Mouse (Mus musculus): ENCODE measurements around the gene Kank3. TPM values are rescaled to one million over a fixed set of nuclear protein-coding genes. Genes with fewer than 3 reads are reported as not detected.

The Kank3 gene
- polyA plus RNA-seq, 1 experiment from 2014 or later: 31.9 TPM

DNA sequence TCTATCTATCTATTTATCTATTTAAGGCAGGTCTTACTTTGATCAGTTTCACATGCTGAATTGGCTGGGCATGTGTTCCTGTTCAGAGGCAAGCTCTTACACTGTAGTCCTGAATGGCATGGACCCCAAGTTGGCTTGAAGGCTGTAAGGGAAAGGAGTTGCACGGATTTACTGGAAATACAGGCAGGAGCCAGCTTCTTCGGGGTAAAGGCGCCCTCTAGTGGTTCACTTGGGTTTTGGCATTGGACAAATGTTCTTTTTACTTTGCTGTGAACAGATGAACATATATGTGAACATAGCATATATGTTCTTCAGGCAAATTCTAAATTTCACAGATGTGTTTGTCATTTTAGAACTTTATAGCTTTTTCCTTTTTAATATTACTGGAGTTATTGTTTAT lies 16.5 kb downstream of the Kank3 start:
- no peaks in the 10 kb centered on the region for H3K27me3 ChIP-seq
- no peak for ATAC-seq (ENCODE audit: low FRiP score, low read depth)
- peaks cover 29% of the 10 kb centered on the region for H3K4me1 ChIP-seq
- H3K4me2 ChIP-seq (replicated peaks): no peak overlapping the region
- 2% methylated on average over 3 of the region's 3 CpGs for WGBS
- no peak overlapping the region for H3K4me3 ChIP-seq
- H3K36me3 ChIP-seq: peaks cover 48% of the 10 kb centered on the region
- no peaks in the 10 kb centered on the region for H3K9me3 ChIP-seq
- no peak overlapping the region for H3K9ac ChIP-seq (replicated peaks)
- no peak overlapping the region for H3K27ac ChIP-seq (replicated peaks)

GRCm38 (mm10) chr17:33828892-33829291 lies 18.6 kb downstream of the Kank3 start:
- no peak for ATAC-seq (ENCODE audit: low FRiP score, low read depth)
- no peaks in the 10 kb centered on the region for H3K27me3 ChIP-seq
- H3K4me1 ChIP-seq: peaks cover 11% of the 10 kb centered on the region
- no peak overlapping the region for H3K9ac ChIP-seq (replicated peaks)
- H3K27ac ChIP-seq (replicated peaks): no peak overlapping the region
- WGBS: 81% methylated on average over 2 of the region's 2 CpGs
- H3K4me2 ChIP-seq (replicated peaks): no peak overlapping the region
- no peaks in the 10 kb centered on the region for H3K9me3 ChIP-seq
- no peak overlapping the region for H3K4me3 ChIP-seq
- peaks cover 56% of the 10 kb centered on the region for H3K36me3 ChIP-seq

DNA sequence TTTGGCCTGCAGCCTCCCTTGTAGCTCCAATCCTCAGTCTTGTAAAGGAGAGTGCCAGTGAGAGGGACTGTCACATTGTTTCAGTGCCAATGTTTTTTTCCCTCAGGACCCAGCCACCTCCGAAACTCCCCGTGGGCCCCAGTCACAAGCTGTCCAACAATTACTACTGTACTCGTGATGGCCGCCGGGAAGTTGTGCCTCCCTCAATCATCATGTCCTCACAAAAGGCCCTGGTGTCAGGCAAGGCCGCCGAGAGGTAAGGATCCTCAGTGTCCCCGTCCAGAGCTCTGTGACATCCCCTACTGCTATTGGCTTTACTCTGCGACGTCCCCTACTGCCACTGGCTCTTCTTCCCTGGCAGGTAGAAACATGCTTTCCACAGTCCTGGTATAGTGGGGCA lies 19.2 kb downstream of the Kank3 start:
- H3K9ac ChIP-seq (replicated peaks): no peak overlapping the region
- peaks cover 62% of the 10 kb centered on the region for H3K36me3 ChIP-seq
- H3K4me2 ChIP-seq (replicated peaks): no peak overlapping the region
- no peak overlapping the region for H3K27ac ChIP-seq (replicated peaks)
- peaks cover 11% of the 10 kb centered on the region for H3K4me1 ChIP-seq
- H3K27me3 ChIP-seq: no peaks in the 10 kb centered on the region
- ATAC-seq (ENCODE audit: low FRiP score, low read depth): no peak
- no peaks in the 10 kb centered on the region for H3K9me3 ChIP-seq
- no peak overlapping the region for H3K4me3 ChIP-seq
- WGBS: 88% methylated on average over 10 of the region's 10 CpGs

GRCm38 (mm10) chr17:33842966-33843795 lies 32.9 kb downstream of the Kank3 start, which contains the start of gene Cd320:
TSS of gene Cd320 (plus strand) at chr17:33843091.
- peak; percentile 93 for ATAC-seq (ENCODE audit: low FRiP score, low read depth)
- under 1% methylated on average over 45 of the region's 45 CpGs for WGBS
- Histone ChIP-seq H3K4me1 (peaks cover 13% of the 10 kb centered on the region), H3K36me3 (peaks cover 30% of the 10 kb centered on the region), H3K9ac (replicated peaks) (peak within 1 kb of the TSS; percentile 74), H3K9me3 (no peaks in the 10 kb centered on the region), H3K27me3 (no peaks in the 10 kb centered on the region), H3K4me2 (replicated peaks) (peak within 1 kb of the TSS; percentile 86), H3K27ac (replicated peaks) (peak within 1 kb of the TSS; percentile 68), H3K4me3 (peak within 1 kb of the TSS; percentile 84)

DNA sequence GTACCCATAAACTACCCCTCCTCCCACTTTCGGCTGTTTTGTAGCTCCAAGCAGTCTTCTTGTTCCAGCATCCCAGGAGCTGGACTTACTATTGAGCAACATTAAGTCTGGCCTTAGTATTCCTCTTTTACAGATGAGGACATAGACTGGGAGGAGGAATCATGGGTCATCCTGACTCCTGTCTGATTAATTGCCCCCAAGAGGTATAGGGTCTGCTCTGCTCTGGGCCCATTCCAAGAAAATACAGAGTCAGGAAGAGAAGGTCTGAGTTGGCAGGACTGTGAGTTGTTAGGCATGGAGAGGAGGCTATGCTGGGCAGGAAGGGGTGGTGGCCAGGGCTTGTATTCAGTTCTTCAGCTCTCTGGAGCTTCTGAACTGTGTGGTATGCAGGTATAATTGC lies 33.9 kb downstream of the Kank3 start:
- Histone ChIP-seq H3K4me3 (peak overlapping the region; percentile 84), H3K27ac (replicated peaks) (no peak overlapping the region), H3K4me1 (peaks cover 13% of the 10 kb centered on the region), H3K9ac (replicated peaks) (peak overlapping the region; percentile 74; the same call in 1 of the 2 replicates), H3K4me2 (replicated peaks) (peak overlapping the region; percentile 86), H3K27me3 (no peaks in the 10 kb centered on the region), H3K36me3 (peaks cover 30% of the 10 kb centered on the region), H3K9me3 (no peaks in the 10 kb centered on the region)
- 87% methylated on average over 1 of the region's 1 CpGs for WGBS
- no peak for ATAC-seq (ENCODE audit: low FRiP score, low read depth)

DNA sequence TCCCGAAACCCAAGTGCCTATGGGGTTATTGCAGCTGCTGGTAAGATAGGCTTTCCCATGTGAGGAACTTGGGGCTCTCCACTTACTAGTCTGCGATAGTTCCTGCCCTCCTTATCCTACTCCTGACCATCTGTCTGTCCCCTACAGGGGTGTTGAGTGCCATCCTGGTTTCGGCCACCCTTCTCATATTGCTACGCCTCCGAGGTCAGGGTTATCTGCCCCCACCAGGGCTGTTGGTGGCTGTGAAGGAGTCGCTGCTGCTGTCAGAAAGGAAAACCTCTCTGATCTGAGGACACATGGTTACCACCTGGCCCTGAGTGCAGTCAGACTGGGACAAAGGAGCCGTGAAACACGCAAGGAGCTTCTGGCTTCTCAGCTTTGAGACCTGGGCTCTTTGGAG lies 37.8 kb downstream of the Kank3 start:
- 91% methylated on average over 8 of the region's 8 CpGs for WGBS
- Histone ChIP-seq H3K4me2 (replicated peaks) (no peak overlapping the region), H3K4me1 (peaks cover 13% of the 10 kb centered on the region), H3K9ac (replicated peaks) (no peak overlapping the region), H3K4me3 (no peak overlapping the region), H3K27me3 (no peaks in the 10 kb centered on the region), H3K9me3 (no peaks in the 10 kb centered on the region), H3K27ac (replicated peaks) (no peak overlapping the region), H3K36me3 (peaks cover 34% of the 10 kb centered on the region)
- no peak for ATAC-seq (ENCODE audit: low FRiP score, low read depth)

GRCm38 (mm10) chr17:33851331-33851730 lies 41.0 kb downstream of the Kank3 start:
- 71% methylated on average over 1 of the region's 1 CpGs for WGBS
- no peaks in the 10 kb centered on the region for H3K9me3 ChIP-seq
- no peak overlapping the region for H3K4me3 ChIP-seq
- no peak overlapping the region for H3K9ac ChIP-seq (replicated peaks)
- H3K36me3 ChIP-seq: peaks cover 34% of the 10 kb centered on the region
- no peaks in the 10 kb centered on the region for H3K4me1 ChIP-seq
- H3K27me3 ChIP-seq: no peaks in the 10 kb centered on the region
- no peak for ATAC-seq (ENCODE audit: low FRiP score, low read depth)
- no peak overlapping the region for H3K4me2 ChIP-seq (replicated peaks)
- no peak overlapping the region for H3K27ac ChIP-seq (replicated peaks)

DNA sequence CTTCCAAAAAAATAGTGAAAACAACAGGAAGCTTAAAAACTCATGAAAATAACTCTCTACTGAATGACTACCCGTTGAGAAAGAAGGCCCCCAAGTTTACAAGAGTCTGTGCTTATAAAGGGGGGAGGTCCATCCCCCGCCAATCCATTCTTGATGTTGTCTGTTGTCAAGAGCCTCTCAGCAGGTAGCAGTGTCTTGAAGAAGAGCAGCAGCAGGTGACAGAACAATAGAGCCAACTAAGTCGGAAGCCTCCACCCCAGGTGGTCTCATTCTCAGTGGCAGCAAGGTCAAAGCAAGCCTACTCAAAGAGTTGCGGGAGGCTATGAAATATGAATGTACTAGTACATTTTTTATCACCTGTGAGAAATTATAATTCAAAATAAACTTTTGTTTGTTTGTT lies 47.5 kb downstream of the Kank3 start:
- 69% methylated on average over 4 of the region's 4 CpGs for WGBS
- H3K4me2 ChIP-seq (replicated peaks): no peak overlapping the region
- no peak for ATAC-seq (ENCODE audit: low FRiP score, low read depth)

DNA sequence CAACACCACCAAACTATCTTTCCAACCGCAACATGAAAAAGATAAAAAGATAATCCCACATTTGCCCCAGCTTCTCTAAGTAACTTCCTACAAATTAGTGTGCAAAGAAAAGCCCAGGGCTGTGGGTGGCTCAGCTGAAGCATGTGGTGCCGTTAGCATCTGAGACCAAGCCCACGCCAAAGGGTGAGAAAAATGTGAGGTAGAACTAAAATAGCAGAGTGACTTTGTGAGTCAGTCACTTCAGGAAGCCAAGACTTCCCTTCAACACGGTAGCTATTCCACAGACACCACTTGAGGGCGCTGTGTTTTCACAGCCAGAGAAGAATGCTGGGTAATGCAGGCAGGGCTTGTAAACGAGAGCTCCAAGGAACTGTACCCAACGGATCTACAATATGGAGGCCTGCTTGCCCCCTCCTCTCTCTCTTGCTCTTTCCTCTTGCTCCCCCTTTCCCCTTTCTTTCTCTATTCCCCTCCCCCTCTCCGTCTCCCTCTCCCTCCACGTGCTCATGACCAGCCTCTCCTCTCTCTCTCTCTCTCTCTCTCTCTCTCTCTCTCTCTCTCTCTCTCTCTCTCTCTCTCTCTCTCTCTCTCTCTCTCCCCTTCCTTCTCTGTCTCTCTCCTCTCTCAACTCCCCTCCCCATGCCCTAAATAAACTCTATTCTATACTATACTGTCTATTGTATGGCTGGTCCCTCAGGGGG lies 55.2 kb downstream of the Kank3 start:
- no peaks in the 10 kb centered on the region for H3K4me1 ChIP-seq
- no peaks in the 10 kb centered on the region for H3K9me3 ChIP-seq
- H3K4me2 ChIP-seq (replicated peaks): no peak overlapping the region
- no peaks in the 10 kb centered on the region for H3K36me3 ChIP-seq
- no peak overlapping the region for H3K4me3 ChIP-seq
- H3K27me3 ChIP-seq: no peaks in the 10 kb centered on the region
- no peak overlapping the region for H3K9ac ChIP-seq (replicated peaks)
- ATAC-seq (ENCODE audit: low FRiP score, low read depth): no peak
- 41% methylated on average over 8 of the region's 9 CpGs for WGBS
- H3K27ac ChIP-seq (replicated peaks): no peak overlapping the region

More for the DNA sequence above, 47.5 kb downstream of the Kank3 start:
- no peak overlapping the region for H3K27ac ChIP-seq (replicated peaks)
- no peaks in the 10 kb centered on the region for H3K36me3 ChIP-seq
- no peaks in the 10 kb centered on the region for H3K9me3 ChIP-seq
- no peaks in the 10 kb centered on the region for H3K4me1 ChIP-seq
- H3K27me3 ChIP-seq: no peaks in the 10 kb centered on the region
- no peak overlapping the region for H3K9ac ChIP-seq (replicated peaks)
- H3K4me3 ChIP-seq: no peak overlapping the region

Other genes starting within 250 kb of the Kank3 start
- 47.3 and 57.7 TPM in 2 replicates for gene Zfp414, start 181.4 kb upstream of the Kank3 start, polyA plus RNA-seq (2016; fragmentation: Nextera tagmentation; extraction: Ambion mirVana)
- 0.63 and 0.84 TPM in 2 replicates for gene Pram1, start 172.5 kb upstream of the Kank3 start, polyA plus RNA-seq (2016; fragmentation: Nextera tagmentation; extraction: Ambion mirVana)
- 441 and 462 TPM in 2 replicates for gene Hnrnpm, start 123.7 kb upstream of the Kank3 start, polyA plus RNA-seq (2016; fragmentation: Nextera tagmentation; extraction: Ambion mirVana)
- 46.7 and 52.2 TPM in 2 replicates for gene March2, start 91.8 kb upstream of the Kank3 start, polyA plus RNA-seq (2016; fragmentation: Nextera tagmentation; extraction: Ambion mirVana)
- 422 and 447 TPM in 2 replicates for gene Rab11b, start 50.0 kb upstream of the Kank3 start, polyA plus RNA-seq (2016; fragmentation: Nextera tagmentation; extraction: Ambion mirVana)
- gene Angptl4, start 28.7 kb upstream of the Kank3 start, polyA plus RNA-seq (2016; fragmentation: Nextera tagmentation; extraction: Ambion mirVana): 21.1 and 28.3 TPM in 2 replicates
- 613 and 671 TPM in 2 replicates for gene Rps28, start 14.0 kb downstream of the Kank3 start, polyA plus RNA-seq (2016; fragmentation: Nextera tagmentation; extraction: Ambion mirVana)
- gene Ndufa7, start 14.1 kb downstream of the Kank3 start, polyA plus RNA-seq (2016; fragmentation: Nextera tagmentation; extraction: Ambion mirVana): 436 and 454 TPM in 2 replicates
- gene Cd320, start 32.6 kb downstream of the Kank3 start, polyA plus RNA-seq (2016; fragmentation: Nextera tagmentation; extraction: Ambion mirVana): 59.8 and 63.5 TPM in 2 replicates
- gene Gm7029, start 63.3 kb downstream of the Kank3 start, polyA plus RNA-seq (2016; fragmentation: Nextera tagmentation; extraction: Ambion mirVana): not detected in 2 replicates
- gene Kifc1, start 80.1 kb downstream of the Kank3 start, polyA plus RNA-seq (2016; fragmentation: Nextera tagmentation; extraction: Ambion mirVana): 3.8 and 4.4 TPM in 2 replicates
- gene Platr17, start 94.6 kb downstream of the Kank3 start, polyA plus RNA-seq (2016; fragmentation: Nextera tagmentation; extraction: Ambion mirVana): 0.23 and 0.38 TPM in 2 replicates
- gene Daxx, start 98.9 kb downstream of the Kank3 start, polyA plus RNA-seq (2016; fragmentation: Nextera tagmentation; extraction: Ambion mirVana): 64.6 and 66.2 TPM in 2 replicates
- 19.1 and 21.9 TPM in 2 replicates for gene Tapbp, start 105.4 kb downstream of the Kank3 start, polyA plus RNA-seq (2016; fragmentation: Nextera tagmentation; extraction: Ambion mirVana)
- gene Zbtb22, start 105.4 kb downstream of the Kank3 start, polyA plus RNA-seq (2016; fragmentation: Nextera tagmentation; extraction: Ambion mirVana): 21.8 and 25.3 TPM in 2 replicates
- gene Rgl2, start 119.0 kb downstream of the Kank3 start, polyA plus RNA-seq (2016; fragmentation: Nextera tagmentation; extraction: Ambion mirVana): 69.9 and 74.3 TPM in 2 replicates
- gene Pfdn6, start 129.8 kb downstream of the Kank3 start, polyA plus RNA-seq (2016; fragmentation: Nextera tagmentation; extraction: Ambion mirVana): 188 and 203 TPM in 2 replicates
- gene Wdr46, start 130.1 kb downstream of the Kank3 start, polyA plus RNA-seq (2016; fragmentation: Nextera tagmentation; extraction: Ambion mirVana): 37.5 and 37.7 TPM in 2 replicates
- 8.1 and 8.7 TPM in 2 replicates for gene B3galt4, start 141.0 kb downstream of the Kank3 start, polyA plus RNA-seq (2016; fragmentation: Nextera tagmentation; extraction: Ambion mirVana)
- 67.0 and 70.9 TPM in 2 replicates for gene Vps52, start 145.3 kb downstream of the Kank3 start, polyA plus RNA-seq (2016; fragmentation: Nextera tagmentation; extraction: Ambion mirVana)
- gene Rps18, start 145.5 kb downstream of the Kank3 start, polyA plus RNA-seq (2016; fragmentation: Nextera tagmentation; extraction: Ambion mirVana): 891 and 909 TPM in 2 replicates
- 26.8 and 28.4 TPM in 2 replicates for gene H2-K1, start 189.8 kb downstream of the Kank3 start, polyA plus RNA-seq (2016; fragmentation: Nextera tagmentation; extraction: Ambion mirVana)
- gene Ring1, start 214.2 kb downstream of the Kank3 start, polyA plus RNA-seq (2016; fragmentation: Nextera tagmentation; extraction: Ambion mirVana): 25.2 and 27.0 TPM in 2 replicates
- gene H2-Ke6, start 217.5 kb downstream of the Kank3 start, polyA plus RNA-seq (2016; fragmentation: Nextera tagmentation; extraction: Ambion mirVana): 110 and 131 TPM in 2 replicates
- gene Slc39a7, start 221.2 kb downstream of the Kank3 start, polyA plus RNA-seq (2016; fragmentation: Nextera tagmentation; extraction: Ambion mirVana): 180 and 184 TPM in 2 replicates
- 68.0 and 68.4 TPM in 2 replicates for gene Rxrb, start 221.3 kb downstream of the Kank3 start, polyA plus RNA-seq (2016; fragmentation: Nextera tagmentation; extraction: Ambion mirVana)
- gene Col11a2, start 228.9 kb downstream of the Kank3 start, polyA plus RNA-seq (2016; fragmentation: Nextera tagmentation; extraction: Ambion mirVana): 2.3 and 4.0 TPM in 2 replicates

All from midbrain, embryonic 12.5 days (tissue).